Mouse (Mus musculus) spleen, embryonic (tissue): ENCODE measurements around the gene Rap2a.

Experiments
- CTCF ChIA-PET: fragments of 350-600 bp; sonication (Branson Sonifier 250); formaldehyde crosslinking; loops from one replicate; lab custom pipeline; 2022; lab: Charles Lee

Gene Rap2a

GRCm38 (mm10) chr14:120477982-120478568 is at the start of gene Rap2a:
Gene Rap2a, plus strand, starts transcription at chr14:120478444.
- CTCF ChIA-PET: interaction anchor here (0.5 kb wide), 1 partner anchor 973 kb away, joined by 7 read pairs; no protein-coding TSS in a partner anchor

GRCm38 (mm10) chr14:120428497-120428896 is 49.7 kb upstream of the Rap2a start:
- CTCF ChIA-PET: no interaction called here

- CTCF ChIA-PET: interaction anchor here (0.5 kb wide), 1 partner anchor 275 kb away, joined by 4 read pairs; no protein-coding TSS in a partner anchor
Observed at GRCm38 (mm10) chr14:120432773-120433172, 45.5 kb upstream of the Rap2a start.

GRCm38 (mm10) chr14:120433931-120434398 is 44.3 kb upstream of the Rap2a start:
- CTCF ChIA-PET: no interaction called here

- CTCF ChIA-PET: no interaction called here
Observed at GRCm38 (mm10) chr14:120434831-120435230, 43.4 kb upstream of the Rap2a start.

- CTCF ChIA-PET: no interaction called here
Observed at GRCm38 (mm10) chr14:120440716-120441115, 37.5 kb upstream of the Rap2a start.

- CTCF ChIA-PET: no interaction called here
Observed at GRCm38 (mm10) chr14:120441256-120441655, 37.0 kb upstream of the Rap2a start.

- CTCF ChIA-PET: no interaction called here
Observed at GRCm38 (mm10) chr14:120441836-120442235, 36.4 kb upstream of the Rap2a start.

- CTCF ChIA-PET: no interaction called here
Observed at GRCm38 (mm10) chr14:120454221-120454620, 24.0 kb upstream of the Rap2a start.

- CTCF ChIA-PET: no interaction called here
Observed at GRCm38 (mm10) chr14:120463938-120464727, 14.1 kb upstream of the Rap2a start.

GRCm38 (mm10) chr14:120466816-120467215 is 11.4 kb upstream of the Rap2a start:
- CTCF ChIA-PET: no interaction called here

- CTCF ChIA-PET: no interaction called here
Observed at GRCm38 (mm10) chr14:120469126-120469790, 9.0 kb upstream of the Rap2a start.

GRCm38 (mm10) chr14:120476186-120476697 is 2.0 kb upstream of the Rap2a start:
- CTCF ChIA-PET: interaction anchor here (0.9 kb wide), 1 partner anchor 435 kb away, joined by 3 read pairs; the partner anchor contains the start of gene Ipo5

- CTCF ChIA-PET: interaction anchor here (0.5 kb wide), 1 partner anchor 973 kb away, joined by 7 read pairs; no protein-coding TSS in a partner anchor
Observed at GRCm38 (mm10) chr14:120477288-120477981, 809 bp upstream of the Rap2a start.

- CTCF ChIA-PET: interaction anchor here (0.6 kb wide), 1 partner anchor 64 kb away, joined by 7 read pairs; no protein-coding TSS in a partner anchor
Observed at GRCm38 (mm10) chr14:120478641-120479341, 547 bp downstream of the Rap2a start.

GRCm38 (mm10) chr14:120480341-120480900 is 2.2 kb downstream of the Rap2a start:
- CTCF ChIA-PET: interaction anchor here (0.7 kb wide), 1 partner anchor 81 kb away, joined by 3 read pairs; no protein-coding TSS in a partner anchor

GRCm38 (mm10) chr14:120480927-120481326 is 2.7 kb downstream of the Rap2a start:
- CTCF ChIA-PET: no interaction called here

- CTCF ChIA-PET: no interaction called here
Observed at GRCm38 (mm10) chr14:120484561-120484960, 6.3 kb downstream of the Rap2a start.

- CTCF ChIA-PET: no interaction called here
Observed at GRCm38 (mm10) chr14:120496284-120496683, 18.0 kb downstream of the Rap2a start.

GRCm38 (mm10) chr14:120496827-120497226 is 18.6 kb downstream of the Rap2a start:
- CTCF ChIA-PET: no interaction called here
